Mouse (Mus musculus): ENCODE results near the gene Paqr7.

DNA sequence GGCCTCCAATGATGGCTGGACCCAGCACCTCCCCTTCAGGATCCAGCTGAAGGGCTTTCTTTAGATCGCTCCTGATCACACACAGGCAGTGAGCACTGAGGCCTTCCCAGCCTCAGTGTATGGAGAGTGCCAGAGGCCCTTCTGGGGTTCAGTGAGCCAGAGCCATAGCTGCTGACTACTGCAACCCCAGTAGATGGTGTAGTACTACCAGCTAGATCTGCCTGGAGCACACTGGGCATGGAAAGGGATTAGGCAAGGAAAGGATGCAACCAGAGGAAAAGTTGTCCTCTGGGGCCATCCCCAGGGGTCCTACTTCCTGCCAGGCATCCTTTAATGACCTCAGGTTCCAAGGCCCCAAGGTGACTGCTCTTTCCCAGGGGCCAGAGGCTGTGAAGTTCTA lies 57.1 kb downstream of the Paqr7 start:
- no peak for TF ChIP-seq CTCF (IDR thresholded peaks at IDR 0.05; ENCODE audit: insufficient read depth, low read length)
- TF ChIP-seq POLR2A (IDR thresholded peaks at IDR 0.05; ENCODE audit: borderline replicate concordance, extremely low read depth, low read depth, low read length): no peak

Data from lung, adult 2 months (tissue).